Mouse (Mus musculus): Measurements from ENCODE around the gene I0C0044D17Rik. TPM values are rescaled to one million over a fixed set of nuclear protein-coding genes. Genes with fewer than 3 reads are reported as not detected.

The I0C0044D17Rik gene
- polyA plus RNA-seq, 1 experiment from 2014 or later = not detected

GRCm38 (mm10) chr4:98836519-98836918 lies 12.9 kb upstream of the I0C0044D17Rik start:
- no peak for DNase-seq (ENCODE audit: low spot score)
- H3K27ac ChIP-seq = no peak overlapping the region
- WGBS = 46% methylated on average over 5 of the region's 5 CpGs
- H3K4me3 ChIP-seq (replicated peaks; ENCODE audit: low read length) = no peak overlapping the region
- H3K4me1 ChIP-seq (replicated peaks; ENCODE audit: control insufficient read depth, insufficient read depth, low read length) = no peaks in the 10 kb centered on the region
- no peak for ATAC-seq (ENCODE audit: low FRiP score)
- H3K9me3 ChIP-seq (ENCODE audit: control insufficient read depth, low read length) = no peaks in the 10 kb centered on the region
- no peaks in the 10 kb centered on the region for H3K27me3 ChIP-seq (ENCODE audit: control insufficient read depth, insufficient read depth, low read length)
- no peaks in the 10 kb centered on the region for H3K36me3 ChIP-seq (replicated peaks; ENCODE audit: control insufficient read depth, insufficient read depth)
- no peak overlapping the region for H3K4me2 ChIP-seq (replicated peaks)
- H3K9ac ChIP-seq = no peak overlapping the region

DNA sequence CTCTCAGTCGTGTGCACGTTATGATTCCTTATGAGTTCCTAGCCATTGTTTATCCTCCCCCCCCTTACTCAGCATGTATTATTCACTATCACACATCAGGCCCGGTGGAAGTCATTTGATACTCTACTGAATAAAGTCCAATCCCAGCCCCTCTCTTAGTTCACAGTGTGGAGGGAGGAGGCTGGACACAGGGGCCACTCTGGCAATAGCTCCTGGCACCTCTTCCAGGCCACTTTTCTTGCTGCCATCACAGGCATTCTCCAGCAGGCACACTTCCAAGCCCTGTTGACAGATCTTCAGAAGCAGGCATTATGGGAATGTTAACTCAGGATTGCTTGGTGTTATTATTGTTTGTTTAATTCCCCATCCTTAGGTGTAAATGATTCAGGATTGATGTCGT lies 11.1 kb upstream of the I0C0044D17Rik start:
- no peak overlapping the region for H3K9ac ChIP-seq

GRCm38 (mm10) chr4:98831726-98832125 lies 8.1 kb upstream of the I0C0044D17Rik start:
- Histone ChIP-seq H3K4me1 (replicated peaks; ENCODE audit: control insufficient read depth, insufficient read depth, low read length) (no peaks in the 10 kb centered on the region), H3K4me3 (replicated peaks; ENCODE audit: low read length) (no peak overlapping the region), H3K27me3 (ENCODE audit: control insufficient read depth, insufficient read depth, low read length) (no peaks in the 10 kb centered on the region), H3K9me3 (ENCODE audit: control insufficient read depth, low read length) (no peaks in the 10 kb centered on the region), H3K4me2 (replicated peaks) (no peak overlapping the region), H3K36me3 (replicated peaks; ENCODE audit: control insufficient read depth, insufficient read depth) (no peaks in the 10 kb centered on the region), H3K27ac (no peak overlapping the region), H3K9ac (no peak overlapping the region)
- no peak for DNase-seq (ENCODE audit: low spot score)
- 70% methylated on average over 1 of the region's 1 CpGs for WGBS
- ATAC-seq (ENCODE audit: low FRiP score) = no peak

More for the DNA sequence above, 11.1 kb upstream of the I0C0044D17Rik start:
- H3K4me1 ChIP-seq (replicated peaks; ENCODE audit: control insufficient read depth, insufficient read depth, low read length) = no peaks in the 10 kb centered on the region
- H3K4me2 ChIP-seq (replicated peaks) = no peak overlapping the region
- DNase-seq (ENCODE audit: low spot score) = no peak
- WGBS = 57% methylated on average over 4 of the region's 4 CpGs
- H3K9me3 ChIP-seq (ENCODE audit: control insufficient read depth, low read length) = no peaks in the 10 kb centered on the region
- H3K4me3 ChIP-seq (replicated peaks; ENCODE audit: low read length) = no peak overlapping the region
- ATAC-seq (ENCODE audit: low FRiP score) = no peak; the same call in 1 of the 2 replicates
- no peaks in the 10 kb centered on the region for H3K36me3 ChIP-seq (replicated peaks; ENCODE audit: control insufficient read depth, insufficient read depth)
- no peak overlapping the region for H3K27ac ChIP-seq
- no peaks in the 10 kb centered on the region for H3K27me3 ChIP-seq (ENCODE audit: control insufficient read depth, insufficient read depth, low read length)

DNA sequence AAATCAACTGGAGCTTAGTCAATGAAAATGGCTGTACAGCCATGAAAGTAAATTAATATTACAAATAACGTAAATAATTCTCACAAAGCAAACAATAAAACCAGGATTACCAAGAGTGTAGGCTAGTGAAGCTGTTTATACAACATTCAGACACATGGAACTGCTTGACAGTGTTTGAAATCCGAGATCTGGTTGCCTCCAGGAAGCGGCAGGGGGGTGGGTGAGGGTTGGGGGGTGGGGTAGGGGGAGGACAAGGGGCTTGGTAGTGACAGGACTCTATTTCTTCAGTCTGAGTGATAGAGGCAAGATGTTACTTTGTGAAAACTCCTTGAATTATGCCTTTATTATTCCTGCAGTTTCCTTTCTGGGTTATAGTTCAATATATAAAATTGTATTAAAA lies 3.1 kb upstream of the I0C0044D17Rik start:
- Histone ChIP-seq H3K27me3 (ENCODE audit: control insufficient read depth, insufficient read depth, low read length) (no peaks in the 10 kb centered on the region), H3K4me2 (replicated peaks) (no peak overlapping the region), H3K9me3 (ENCODE audit: control insufficient read depth, low read length) (no peaks in the 10 kb centered on the region), H3K4me1 (replicated peaks; ENCODE audit: control insufficient read depth, insufficient read depth, low read length) (no peaks in the 10 kb centered on the region), H3K9ac (no peak overlapping the region), H3K27ac (no peak overlapping the region), H3K4me3 (replicated peaks; ENCODE audit: low read length) (no peak overlapping the region), H3K36me3 (replicated peaks; ENCODE audit: control insufficient read depth, insufficient read depth) (no peaks in the 10 kb centered on the region)
- 50% methylated on average over 3 of the region's 3 CpGs for WGBS
- no peak for DNase-seq (ENCODE audit: low spot score)
- no peak for ATAC-seq (ENCODE audit: low FRiP score)

DNA sequence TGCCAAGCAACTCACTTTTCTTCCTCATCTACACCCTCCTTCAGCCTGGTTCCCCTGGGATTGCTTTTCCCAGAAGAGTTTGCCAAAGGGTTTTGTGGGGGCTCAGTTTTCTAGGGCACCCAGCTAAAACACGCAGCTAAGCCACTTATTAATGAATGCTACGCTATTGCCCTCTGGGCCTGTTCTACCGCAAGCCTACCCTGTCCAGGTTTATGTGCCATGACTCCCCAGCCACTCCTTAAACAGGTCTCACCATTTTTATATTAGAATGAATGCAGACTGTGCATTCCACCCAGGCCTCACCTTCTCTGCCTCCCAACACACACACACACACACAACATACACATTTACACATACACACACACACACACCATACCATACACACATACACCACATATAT lies 593 bp downstream of the I0C0044D17Rik start:
- peaks cover 15% of the 10 kb centered on the region for H3K27me3 ChIP-seq (ENCODE audit: control insufficient read depth, insufficient read depth, low read length)
- H3K9ac ChIP-seq = no peak overlapping the region
- no peak overlapping the region for H3K4me3 ChIP-seq (replicated peaks; ENCODE audit: low read length)
- no peak overlapping the region for H3K27ac ChIP-seq
- H3K4me1 ChIP-seq (replicated peaks; ENCODE audit: control insufficient read depth, insufficient read depth, low read length) = no peaks in the 10 kb centered on the region
- DNase-seq (ENCODE audit: low spot score) (no peak), ATAC-seq (ENCODE audit: low FRiP score) (no peak)
- no peak overlapping the region for H3K4me2 ChIP-seq (replicated peaks)
- WGBS = 87% methylated on average over 3 of the region's 3 CpGs
- no peaks in the 10 kb centered on the region for H3K36me3 ChIP-seq (replicated peaks; ENCODE audit: control insufficient read depth, insufficient read depth)
- H3K9me3 ChIP-seq (ENCODE audit: control insufficient read depth, low read length) = no peaks in the 10 kb centered on the region

DNA sequence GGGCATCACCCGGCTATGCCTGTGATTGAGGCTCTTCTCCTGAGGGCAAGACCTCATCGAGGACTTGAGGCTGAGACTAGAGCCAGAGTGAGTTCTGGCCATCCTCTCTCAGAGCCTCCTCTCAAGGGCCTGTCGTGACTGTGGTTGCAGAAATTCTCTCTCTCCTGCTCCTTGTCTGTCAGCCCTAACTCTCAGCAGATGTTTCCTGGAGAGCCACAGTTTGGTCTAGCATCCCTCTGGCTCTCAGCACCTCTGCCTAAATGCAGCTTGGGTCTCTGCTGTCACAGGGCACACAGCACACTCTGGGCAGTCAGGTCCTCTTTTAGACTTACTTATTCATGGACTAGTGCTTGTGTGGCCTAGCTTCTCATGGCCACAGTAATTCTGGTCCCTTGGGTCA lies 1.2 kb downstream of the I0C0044D17Rik start:
- Histone ChIP-seq H3K4me1 (replicated peaks; ENCODE audit: control insufficient read depth, insufficient read depth, low read length) (no peaks in the 10 kb centered on the region; the same call in 1 of the 2 replicates), H3K9ac (no peak overlapping the region), H3K4me3 (replicated peaks; ENCODE audit: low read length) (no peak overlapping the region), H3K9me3 (ENCODE audit: control insufficient read depth, low read length) (no peaks in the 10 kb centered on the region), H3K27me3 (ENCODE audit: control insufficient read depth, insufficient read depth, low read length) (peaks cover 21% of the 10 kb centered on the region), H3K36me3 (replicated peaks; ENCODE audit: control insufficient read depth, insufficient read depth) (no peaks in the 10 kb centered on the region), H3K27ac (no peak overlapping the region), H3K4me2 (replicated peaks) (no peak overlapping the region)
- WGBS = 75% methylated on average over 3 of the region's 3 CpGs
- ATAC-seq (ENCODE audit: low FRiP score) (no peak), DNase-seq (ENCODE audit: low spot score) (no peak)

- H3K4me1 ChIP-seq (replicated peaks; ENCODE audit: control insufficient read depth, insufficient read depth, low read length) = peaks cover 4% of the 10 kb centered on the region; the same call in 1 of the 2 replicates
- H3K36me3 ChIP-seq (replicated peaks; ENCODE audit: control insufficient read depth, insufficient read depth) = no peaks in the 10 kb centered on the region
- WGBS = 79% methylated on average over 10 of the region's 10 CpGs
- H3K4me2 ChIP-seq (replicated peaks) = no peak overlapping the region
- ATAC-seq (ENCODE audit: low FRiP score) (no peak), DNase-seq (ENCODE audit: low spot score) (no peak)
- H3K4me3 ChIP-seq (replicated peaks; ENCODE audit: low read length) = no peak overlapping the region
- H3K27ac ChIP-seq = no peak overlapping the region
- peaks cover 41% of the 10 kb centered on the region for H3K27me3 ChIP-seq (ENCODE audit: control insufficient read depth, insufficient read depth, low read length)
- no peaks in the 10 kb centered on the region for H3K9me3 ChIP-seq (ENCODE audit: control insufficient read depth, low read length)
- no peak overlapping the region for H3K9ac ChIP-seq
Observed at GRCm38 (mm10) chr4:98819216-98819755, 4.4 kb downstream of the I0C0044D17Rik start.

GRCm38 (mm10) chr4:98817184-98817911 lies 6.3 kb downstream of the I0C0044D17Rik start, which contains the start of gene Kank4:
Kank4 (minus strand) TSS chr4:98817537.
- WGBS = under 1% methylated on average over 66 of the region's 72 CpGs

GRCm38 (mm10) chr4:98816807-98817183 lies 6.8 kb downstream of the I0C0044D17Rik start:
- H3K27ac ChIP-seq = no peak overlapping the region
- 3% methylated on average over 14 of the region's 14 CpGs for WGBS
- H3K36me3 ChIP-seq (replicated peaks; ENCODE audit: control insufficient read depth, insufficient read depth) = no peaks in the 10 kb centered on the region
- peak overlapping the region; percentile 100 for H3K4me2 ChIP-seq (replicated peaks)
- H3K4me3 ChIP-seq (replicated peaks; ENCODE audit: low read length) = peak overlapping the region; percentile 80
- H3K9me3 ChIP-seq (ENCODE audit: control insufficient read depth, low read length) = no peaks in the 10 kb centered on the region
- DNase-seq (ENCODE audit: low spot score) = no peak
- 0 out of 2 replicates have a peak, but pooled peaks have one; percentile 10 for ATAC-seq (ENCODE audit: low FRiP score)
- H3K27me3 ChIP-seq (ENCODE audit: control insufficient read depth, insufficient read depth, low read length) = peaks cover 41% of the 10 kb centered on the region
- peaks cover 4% of the 10 kb centered on the region; the same call in 1 of the 2 replicates for H3K4me1 ChIP-seq (replicated peaks; ENCODE audit: control insufficient read depth, insufficient read depth, low read length)
- H3K9ac ChIP-seq = peak overlapping the region; percentile 72

More at GRCm38 (mm10) chr4:98817184-98817911, 6.3 kb downstream of the I0C0044D17Rik start, which contains the start of gene Kank4:
- H3K27ac ChIP-seq = no peak within 1 kb of the TSS
- H3K9me3 ChIP-seq (ENCODE audit: control insufficient read depth, low read length) = no peaks in the 10 kb centered on the region
- peaks cover 4% of the 10 kb centered on the region; the same call in 1 of the 2 replicates for H3K4me1 ChIP-seq (replicated peaks; ENCODE audit: control insufficient read depth, insufficient read depth, low read length)
- H3K9ac ChIP-seq = peak within 1 kb of the TSS; percentile 72
- peak within 1 kb of the TSS; percentile 100 for H3K4me2 ChIP-seq (replicated peaks)
- DNase-seq (ENCODE audit: low spot score) (peak; percentile 44), ATAC-seq (ENCODE audit: low FRiP score) (peak; percentile 69)
- no peaks in the 10 kb centered on the region for H3K36me3 ChIP-seq (replicated peaks; ENCODE audit: control insufficient read depth, insufficient read depth)
- H3K27me3 ChIP-seq (ENCODE audit: control insufficient read depth, insufficient read depth, low read length) = peaks cover 41% of the 10 kb centered on the region
- H3K4me3 ChIP-seq (replicated peaks; ENCODE audit: low read length) = peak within 1 kb of the TSS; percentile 80

Measured in hindbrain, embryonic 14.5 days (tissue).